Mouse (Mus musculus) forebrain, embryonic 10.5 days (tissue): ENCODE data around the gene Tbl1x. TPM values are rescaled to one million over a fixed set of nuclear protein-coding genes. Genes with fewer than 3 reads are reported as not detected.
"Not testable (repeated sequence)": the region's sequence is repeated elsewhere in the genome, so short reads cannot be mapped to it uniquely, and the experiment has no call there.

Experiments used
- DNase-seq: peaks from one replicate; pipeline ENCODE4 v3.0.0-alpha.2; 2017; ENCODE audit warnings: low spot score; ENCODE audit errors: extremely low spot score
- H3K27ac ChIP-seq: fragments of 300-500 bp; sonication (generic); 2 replicates; pipeline ENCODE4 v1.5.1; 2016; ENCODE audit warnings: mild to moderate bottlenecking
- H3K27me3 ChIP-seq: fragments of 300-500 bp; sonication (generic); 2 replicates; pipeline ENCODE4 v1.6.1; 2016; ENCODE audit warnings: mild to moderate bottlenecking; ENCODE audit not compliant: poor library complexity, severe bottlenecking
- H3K36me3 ChIP-seq: fragments of 300-500 bp; sonication (generic); replicated peaks from 2 replicates; pipeline ENCODE4 v1.6.1; 2016; ENCODE audit warnings: mild to moderate bottlenecking, moderate library complexity
- H3K4me1 ChIP-seq: fragments of 300-500 bp; sonication (generic); 2 replicates; pipeline ENCODE4 v1.6.1; 2016
- H3K4me3 ChIP-seq: fragments of 300-500 bp; sonication (generic); 2 replicates; pipeline ENCODE4 v1.5.1; 2016; ENCODE audit warnings: mild to moderate bottlenecking, moderate library complexity
- H3K9me3 ChIP-seq: fragments of 300-500 bp; sonication (generic); 2 replicates; pipeline ENCODE4 v1.6.1; 2016; ENCODE audit warnings: mild to moderate bottlenecking, moderate library complexity
- WGBS: fragments of 180-500 bp; shearing (Covaris S2); methylation state at CpG from one replicate; pipeline ENCODE4 v1.1.7; 2016; 5-methylcytosine and 5-hydroxymethylcytosine counted together
- polyA plus RNA-seq: library from polyadenylated mRNA; unstranded; fragments of >200 nt; fragmentation: Nextera tagmentation; extraction: Ambion mirVana; gene quantifications from 2 replicates; pipeline ENCODE4 v1.2.1, GENCODE M21; 2016

The Tbl1x gene
- polyA plus RNA-seq, 1 experiment from 2014 or later = 71.4 TPM

- no peak for DNase-seq
- no peak overlapping the region for H3K4me3 ChIP-seq
- peaks cover 8% of the 10 kb centered on the region for H3K36me3 ChIP-seq
- no peaks in the 10 kb centered on the region for H3K9me3 ChIP-seq
- 60% methylated on average over 8 of the region's 8 CpGs for WGBS
- no peak overlapping the region for H3K27ac ChIP-seq
- H3K4me1 ChIP-seq = peaks cover 34% of the 10 kb centered on the region
- H3K27me3 ChIP-seq = no peaks in the 10 kb centered on the region
Measured at GRCm38 (mm10) chrX:77517274-77518085, 6.7 kb downstream of the Tbl1x start.

- no peak overlapping the region for H3K4me3 ChIP-seq
- no peak overlapping the region for H3K27ac ChIP-seq
- no peaks in the 10 kb centered on the region for H3K27me3 ChIP-seq
- 74% methylated on average over 1 of the region's 1 CpGs for WGBS
- no peaks in the 10 kb centered on the region for H3K9me3 ChIP-seq
- H3K4me1 ChIP-seq = peaks cover 34% of the 10 kb centered on the region
- H3K36me3 ChIP-seq = peaks cover 8% of the 10 kb centered on the region
- no peak for DNase-seq
Measured at GRCm38 (mm10) chrX:77518929-77519328, 8.1 kb downstream of the Tbl1x start.

- 57% methylated on average over 3 of the region's 3 CpGs for WGBS
- H3K4me1 ChIP-seq = peaks cover 33% of the 10 kb centered on the region
- no peaks in the 10 kb centered on the region for H3K9me3 ChIP-seq
- DNase-seq = no peak
- H3K4me3 ChIP-seq = no peak overlapping the region
- H3K27me3 ChIP-seq = no peaks in the 10 kb centered on the region
- H3K27ac ChIP-seq = no peak overlapping the region
- peaks cover 20% of the 10 kb centered on the region for H3K36me3 ChIP-seq
Measured at GRCm38 (mm10) chrX:77522842-77523375, 12.1 kb downstream of the Tbl1x start.

GRCm38 (mm10) chrX:77525179-77525578 is 14.4 kb downstream of the Tbl1x start:
- H3K4me1 ChIP-seq = peaks cover 33% of the 10 kb centered on the region
- H3K27ac ChIP-seq = no peak overlapping the region
- H3K9me3 ChIP-seq = no peaks in the 10 kb centered on the region
- 18% methylated on average over 1 of the region's 1 CpGs for WGBS
- no peak overlapping the region for H3K4me3 ChIP-seq
- no peaks in the 10 kb centered on the region for H3K27me3 ChIP-seq
- DNase-seq = no peak
- peaks cover 17% of the 10 kb centered on the region for H3K36me3 ChIP-seq

DNA sequence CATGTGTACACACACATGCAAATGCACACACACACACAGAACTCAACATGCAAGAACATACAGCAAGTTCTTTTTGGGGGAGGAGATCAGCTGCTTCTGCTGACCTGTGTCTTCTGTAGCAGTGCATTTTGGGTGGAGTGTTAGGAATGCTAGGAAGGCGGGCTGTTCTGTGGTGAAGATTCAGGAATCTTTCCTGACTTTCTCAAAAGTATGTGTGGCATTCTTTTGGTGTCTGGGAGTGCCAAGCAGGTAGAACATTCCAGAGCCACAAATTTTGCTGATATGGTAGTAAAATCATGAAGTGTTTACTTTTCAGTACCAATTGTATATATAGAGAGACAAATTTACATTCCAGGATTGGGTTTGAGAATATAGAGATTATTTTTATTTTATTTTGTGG is 17.6 kb downstream of the Tbl1x start:
- H3K27me3 ChIP-seq = no peaks in the 10 kb centered on the region
- no peaks in the 10 kb centered on the region for H3K9me3 ChIP-seq
- H3K4me3 ChIP-seq = no peak overlapping the region
- DNase-seq = no peak
- no peak overlapping the region for H3K27ac ChIP-seq
- 82% methylated on average over 1 of the region's 1 CpGs for WGBS
- peaks cover 21% of the 10 kb centered on the region for H3K4me1 ChIP-seq
- peaks cover 17% of the 10 kb centered on the region for H3K36me3 ChIP-seq

DNA sequence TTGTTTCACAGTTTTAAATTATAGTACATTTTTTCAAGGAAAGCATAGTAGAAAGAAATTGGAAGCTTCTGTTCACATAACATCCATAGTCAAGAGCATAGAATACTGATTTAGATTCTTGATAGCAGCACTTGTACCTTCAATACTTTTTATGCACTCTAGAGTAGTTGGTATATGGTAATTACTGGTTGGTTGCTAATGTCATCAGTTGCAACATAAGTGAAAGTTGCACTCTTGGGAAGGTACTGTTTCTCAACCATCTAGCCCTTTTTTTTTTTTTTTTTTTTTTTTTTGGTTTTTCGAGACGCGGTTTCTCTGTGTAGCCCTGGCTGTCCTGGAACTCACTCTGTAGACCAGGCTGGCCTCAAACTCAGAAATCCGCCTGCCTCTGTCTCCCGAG is 20.2 kb downstream of the Tbl1x start:
- Histone ChIP-seq H3K27me3 (no peaks in the 10 kb centered on the region), H3K4me3 (no peak overlapping the region), H3K36me3 (peaks cover 17% of the 10 kb centered on the region), H3K4me1 (no peaks in the 10 kb centered on the region), H3K9me3 (no peaks in the 10 kb centered on the region), H3K27ac (no peak overlapping the region)
- 100% methylated on average over 2 of the region's 5 CpGs for WGBS
- DNase-seq = no peak

- Histone ChIP-seq H3K36me3 (peaks cover 3% of the 10 kb centered on the region; the same call in 1 of the 2 replicates), H3K27me3 (no peaks in the 10 kb centered on the region), H3K27ac (no peak overlapping the region), H3K9me3 (no peaks in the 10 kb centered on the region), H3K4me1 (no peaks in the 10 kb centered on the region), H3K4me3 (no peak overlapping the region)
- WGBS = 80% methylated on average over 2 of the region's 2 CpGs
- no peak for DNase-seq
Measured at GRCm38 (mm10) chrX:77533922-77534321, 23.1 kb downstream of the Tbl1x start.

- 89% methylated on average over 4 of the region's 4 CpGs for WGBS
- not testable (repeated sequence) for H3K4me3 ChIP-seq, H3K9me3 ChIP-seq, DNase-seq, H3K27me3 ChIP-seq, H3K27ac ChIP-seq, H3K36me3 ChIP-seq
- H3K4me1 ChIP-seq = peaks cover 10% of the 10 kb centered on the region
Measured at GRCm38 (mm10) chrX:77539770-77540169, 29.0 kb downstream of the Tbl1x start.

- no peak overlapping the region for H3K4me3 ChIP-seq
- no peak overlapping the region for H3K27ac ChIP-seq
- DNase-seq = no peak
- H3K9me3 ChIP-seq = no peaks in the 10 kb centered on the region
- H3K4me1 ChIP-seq = peaks cover 10% of the 10 kb centered on the region
- H3K36me3 ChIP-seq = 0 out of 2 replicates have a peak, but pooled peaks cover 2% of the 10 kb centered on the region
- no peaks in the 10 kb centered on the region for H3K27me3 ChIP-seq
Measured at GRCm38 (mm10) chrX:77544003-77544402, 33.2 kb downstream of the Tbl1x start.

- Histone ChIP-seq H3K27me3 (no peaks in the 10 kb centered on the region), H3K4me3 (no peak overlapping the region), H3K27ac (no peak overlapping the region), H3K4me1 (peaks cover 10% of the 10 kb centered on the region), H3K9me3 (no peaks in the 10 kb centered on the region), H3K36me3 (0 out of 2 replicates have a peak, but pooled peaks cover 3% of the 10 kb centered on the region)
- DNase-seq = no peak
- 81% methylated on average over 4 of the region's 4 CpGs for WGBS
Measured at GRCm38 (mm10) chrX:77544550-77544949, 33.7 kb downstream of the Tbl1x start.

GRCm38 (mm10) chrX:77545362-77546078 is 34.7 kb downstream of the Tbl1x start:
- no peaks in the 10 kb centered on the region for H3K27me3 ChIP-seq
- H3K36me3 ChIP-seq = 0 out of 2 replicates have a peak, but pooled peaks cover 3% of the 10 kb centered on the region
- H3K4me3 ChIP-seq = no peak overlapping the region
- no peak for DNase-seq
- H3K4me1 ChIP-seq = peaks cover 10% of the 10 kb centered on the region
- no peaks in the 10 kb centered on the region for H3K9me3 ChIP-seq
- no peak overlapping the region for H3K27ac ChIP-seq

DNA sequence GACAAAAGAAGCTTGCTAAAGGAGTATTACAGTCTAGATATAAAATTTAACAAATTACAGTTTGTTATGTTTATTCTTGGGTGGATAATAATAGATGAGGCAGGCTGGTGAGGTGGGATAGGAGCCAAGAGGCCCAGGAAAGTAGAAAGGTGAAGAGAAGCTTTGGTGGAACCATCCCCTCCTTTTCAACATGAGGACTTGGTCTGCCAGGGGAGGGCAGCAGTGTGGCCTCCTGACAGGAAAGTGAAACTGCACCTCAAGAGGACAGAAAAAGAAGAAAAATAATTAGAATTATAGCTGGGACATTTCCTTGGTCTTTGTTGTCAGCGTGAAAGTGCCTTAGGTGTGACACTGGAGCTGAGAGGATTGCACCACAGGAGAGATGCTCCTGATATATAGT is 35.6 kb downstream of the Tbl1x start:
- 89% methylated on average over 1 of the region's 1 CpGs for WGBS
- H3K27me3 ChIP-seq = no peaks in the 10 kb centered on the region
- 0 out of 2 replicates have a peak, but pooled peaks cover 3% of the 10 kb centered on the region for H3K36me3 ChIP-seq
- no peaks in the 10 kb centered on the region for H3K9me3 ChIP-seq
- no peak overlapping the region for H3K4me3 ChIP-seq
- H3K27ac ChIP-seq = no peak overlapping the region
- no peak for DNase-seq
- peaks cover 7% of the 10 kb centered on the region for H3K4me1 ChIP-seq

GRCm38 (mm10) chrX:77548951-77549350 is 38.1 kb downstream of the Tbl1x start:
- H3K27me3 ChIP-seq = no peaks in the 10 kb centered on the region
- no peaks in the 10 kb centered on the region for H3K4me1 ChIP-seq
- 0 out of 2 replicates have a peak, but pooled peaks cover 3% of the 10 kb centered on the region for H3K36me3 ChIP-seq
- no peak overlapping the region for H3K27ac ChIP-seq
- H3K9me3 ChIP-seq = no peaks in the 10 kb centered on the region
- 89% methylated on average over 1 of the region's 1 CpGs for WGBS
- no peak for DNase-seq
- no peak overlapping the region for H3K4me3 ChIP-seq
